Mouse (Mus musculus) brain, embryonic 14.5 days (tissue): ENCODE measurements around the gene Zfp354a. TPM values are rescaled to one million over a fixed set of nuclear protein-coding genes. Genes with fewer than 3 reads are reported as not detected.
A peak's percentile ranks its signal among the peaks of the same experiment; 100 is the strongest.

Source experiments
- DNase-seq: peaks from one replicate; pipeline ENCODE4 v3.0.0-alpha.2; 2011; ENCODE audit warnings: low read depth
- CTCF ChIP-seq: fragments of 200-500 bp; IDR thresholded peaks from 2 replicates; pipeline ENCODE4 v1.5.1; 2012; ENCODE audit warnings: inconsistent platforms, mild to moderate bottlenecking, moderate library complexity, borderline replicate concordance; ENCODE audit not compliant: insufficient read depth, insufficient read length; ENCODE audit errors: extremely low read depth
- POLR2A ChIP-seq: fragments of 200-500 bp; IDR thresholded peaks from 2 replicates; pipeline ENCODE4 v1.6.1; 2012; ENCODE audit warnings: mild to moderate bottlenecking, inconsistent platforms, borderline replicate concordance; ENCODE audit not compliant: poor library complexity, insufficient read depth, insufficient read length, severe bottlenecking; ENCODE audit errors: extremely low read depth
- polyA plus RNA-seq: library from polyadenylated mRNA; depleted of rRNA; stranded (reverse); fragments of >200 nt; gene quantifications from 2 replicates; pipeline ENCODE4 v1.2.3, GENCODE M21; 2012; rRNA removed

The Zfp354a gene
- polyA plus RNA-seq, 1 experiment = 11.6 TPM

DNA sequence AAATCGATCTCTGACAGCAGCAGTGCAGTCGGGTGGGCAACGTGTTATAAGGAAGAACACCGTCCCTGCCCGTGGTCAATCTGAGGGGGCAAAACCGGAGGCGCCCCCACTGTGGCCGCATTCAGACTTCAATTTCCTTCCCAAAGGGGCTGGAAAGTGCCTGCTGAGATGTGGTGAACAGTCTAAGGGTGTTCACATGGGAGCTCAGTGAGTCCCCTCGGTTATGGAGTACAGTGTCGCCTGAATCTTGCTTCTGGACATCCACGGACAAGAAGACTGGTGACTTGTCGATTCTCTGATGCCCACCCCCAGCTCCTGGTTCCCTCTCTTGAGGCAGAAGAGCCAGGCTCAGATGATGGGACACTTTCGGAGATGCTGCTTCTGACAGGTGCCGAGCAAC, 583 bp downstream of the Zfp354a start:
- TF ChIP-seq POLR2A (no peak), CTCF (no peak)
- no peak for DNase-seq

DNA sequence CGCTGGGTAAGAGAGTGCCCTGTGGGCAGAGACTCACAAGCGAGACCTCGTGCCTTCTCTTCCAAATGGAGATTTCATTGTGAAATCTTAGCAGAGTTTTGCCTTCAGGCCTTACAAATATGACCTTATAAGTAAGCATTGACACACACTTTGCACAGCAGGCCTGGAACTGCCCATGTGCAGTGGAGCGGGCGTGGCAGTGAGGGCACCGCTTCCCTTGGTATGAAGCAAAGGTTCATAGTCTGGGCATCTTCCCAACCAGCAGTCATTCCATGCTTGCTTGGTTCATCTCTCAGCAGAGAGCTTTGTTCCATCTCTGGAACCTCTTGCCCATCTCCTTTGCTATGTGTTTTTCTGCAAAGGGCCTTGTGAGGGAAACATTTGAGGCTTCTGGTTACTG, 1.9 kb downstream of the Zfp354a start:
- TF ChIP-seq POLR2A (no peak), CTCF (no peak)

DNA sequence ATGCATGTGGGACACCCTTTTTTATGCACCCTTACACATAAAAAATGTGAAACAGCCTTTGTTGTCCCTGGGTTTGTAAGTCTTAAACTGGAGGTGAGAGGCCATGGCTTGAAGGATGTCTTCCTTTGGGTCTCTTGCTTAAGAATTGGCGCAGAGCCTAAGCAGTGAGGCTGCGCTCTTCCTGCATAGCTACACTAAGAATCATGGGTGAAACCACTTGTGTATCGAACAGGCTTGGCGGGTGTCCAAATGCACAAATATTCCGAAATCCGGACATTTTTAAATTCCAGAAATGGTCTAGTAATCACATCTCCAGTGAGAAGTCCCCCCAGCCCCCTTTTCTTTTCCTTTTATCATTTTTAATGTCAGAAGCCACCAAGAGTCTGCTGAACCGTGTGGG, 4.2 kb downstream of the Zfp354a start:
- no peak for TF ChIP-seq CTCF
- TF ChIP-seq POLR2A = no peak
- no peak for DNase-seq

More for the DNA sequence above, 1.9 kb downstream of the Zfp354a start:
- DNase-seq = no peak

DNA sequence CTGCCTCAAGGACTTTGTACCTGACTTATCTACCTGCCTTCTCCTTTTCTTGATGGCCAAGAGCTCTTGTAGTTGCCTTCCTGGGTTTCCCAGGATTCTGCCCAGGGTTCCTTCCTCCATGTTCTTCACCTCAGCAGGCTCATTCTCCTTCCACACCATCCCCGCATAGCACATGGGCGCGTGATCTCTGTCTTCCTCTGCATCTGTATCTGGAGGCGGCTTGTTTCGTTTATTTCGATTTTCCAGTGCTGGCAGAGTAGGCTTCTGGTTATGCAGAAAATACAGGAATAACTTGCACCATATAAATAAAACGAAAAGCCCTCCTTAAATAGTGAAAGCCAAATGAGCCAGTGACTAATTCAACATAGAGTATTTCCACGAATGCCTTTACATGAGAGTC, 4.8 kb downstream of the Zfp354a start:
- TF ChIP-seq POLR2A (no peak), CTCF (no peak)
- DNase-seq = no peak

DNA sequence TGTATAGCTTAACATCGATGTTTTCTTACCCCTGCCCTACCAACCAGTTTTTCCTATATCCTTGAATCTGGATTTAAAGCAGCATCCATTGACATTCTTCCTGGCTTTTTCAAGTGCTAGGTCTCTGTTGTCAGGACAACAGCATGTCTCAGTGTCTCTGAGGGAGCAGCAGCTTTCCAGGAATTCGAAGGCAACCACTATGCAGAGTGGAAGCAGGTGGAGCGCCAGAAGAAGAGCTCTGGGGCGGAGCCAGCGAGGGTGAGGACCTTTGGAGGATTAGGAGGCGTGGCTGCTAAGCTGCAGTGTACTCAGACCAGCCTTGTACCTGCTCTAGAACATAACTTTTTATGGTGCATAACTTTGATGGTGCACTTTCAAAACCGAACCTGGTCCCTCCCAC, 25.5 kb downstream of the Zfp354a start:
- peak; percentile 23 for DNase-seq

DNA sequence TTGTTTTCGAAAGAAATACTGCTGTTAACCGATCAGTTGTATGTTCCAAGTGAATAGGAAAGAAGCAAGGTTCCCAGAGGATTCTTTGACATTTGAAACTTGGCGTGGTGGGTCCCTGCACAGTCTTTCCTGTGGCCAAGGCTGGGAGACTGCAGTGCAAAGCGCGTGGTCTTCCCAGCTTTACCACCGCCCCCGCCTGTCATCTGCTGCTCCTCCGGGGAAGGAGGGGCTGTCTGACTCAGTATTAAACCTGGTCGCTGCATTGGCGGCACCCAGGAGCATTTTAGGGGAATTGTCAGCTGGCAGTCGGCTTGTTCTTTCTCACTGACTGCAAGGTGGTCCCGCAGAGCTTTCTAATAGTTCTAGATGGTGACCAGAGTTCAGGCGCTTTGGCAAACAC, 26.2 kb downstream of the Zfp354a start:
- no peak for DNase-seq
- TF ChIP-seq POLR2A (no peak), CTCF (no peak)

More for the DNA sequence above, 25.5 kb downstream of the Zfp354a start:
- TF ChIP-seq POLR2A (no peak), CTCF (no peak)

DNA sequence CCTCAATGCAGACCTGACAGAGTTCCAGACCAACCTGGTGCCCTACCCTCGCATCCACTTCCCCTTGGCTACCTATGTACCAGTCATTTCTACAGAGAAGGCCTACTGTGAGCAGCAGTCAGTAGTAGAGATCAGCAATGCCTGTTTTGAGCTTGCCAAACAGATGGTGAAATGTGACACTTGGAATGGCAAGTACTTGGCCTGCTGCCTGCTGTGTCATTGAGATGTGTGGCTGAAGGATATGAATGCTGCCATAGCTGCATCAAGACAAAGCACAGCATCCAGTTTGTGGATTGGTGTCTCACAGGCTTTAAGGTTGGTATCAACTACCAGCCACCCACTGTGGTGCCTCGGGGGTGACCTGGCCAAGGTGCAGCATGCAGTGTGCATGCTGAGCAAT, 48.2 kb downstream of the Zfp354a start:
- TF ChIP-seq CTCF (no peak), POLR2A (no peak)
- DNase-seq = peak; percentile 47

DNA sequence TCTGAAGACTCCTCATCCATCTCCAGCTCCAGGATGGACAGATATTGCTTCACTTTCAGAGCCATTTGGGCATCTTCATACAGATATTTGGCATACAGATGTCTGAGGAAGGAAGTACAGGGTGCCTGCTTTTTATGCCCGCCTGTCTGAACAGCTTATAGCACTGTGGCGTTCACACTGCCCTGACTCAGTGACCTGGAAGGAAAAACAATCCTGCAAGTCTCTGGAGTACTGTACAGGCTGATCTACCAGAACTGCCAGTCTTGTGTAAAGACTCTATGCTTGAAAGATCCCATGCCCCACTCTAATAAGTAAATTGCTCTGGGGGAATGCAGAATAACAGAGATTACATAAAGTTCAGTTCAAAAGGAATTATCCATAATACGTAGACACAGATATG, 51.6 kb downstream of the Zfp354a start:
- no peak for DNase-seq
- no peak for TF ChIP-seq POLR2A

Other genes with a start within 250 kb of the Zfp354a start
- gene Zfp354c, start 231.5 kb upstream of the Zfp354a start, polyA plus RNA-seq = 26.2 and 41.6 TPM in 2 replicates
- gene Zfp879, start 217.7 kb upstream of the Zfp354a start, polyA plus RNA-seq = 1.1 and 1.4 TPM in 2 replicates
- 0.05 and 0.14 TPM in 2 replicates for gene Grm6, start 208.6 kb upstream of the Zfp354a start, polyA plus RNA-seq
- 11.0 and 11.1 TPM in 2 replicates for gene Zfp454, start 171.6 kb upstream of the Zfp354a start, polyA plus RNA-seq
- 20.7 and 25.5 TPM in 2 replicates for gene Zfp2, start 143.1 kb upstream of the Zfp354a start, polyA plus RNA-seq
- gene Zfp354b, start 127.6 kb upstream of the Zfp354a start, polyA plus RNA-seq = 2.6 and 2.7 TPM in 2 replicates
- gene 4933414I15Rik, start 115.5 kb upstream of the Zfp354a start, polyA plus RNA-seq = not detected in 2 replicates
- gene Prop1, start 105.5 kb upstream of the Zfp354a start, polyA plus RNA-seq = not detected in 2 replicates
- not detected in 2 replicates for gene Olfr1378, start 92.7 kb upstream of the Zfp354a start, polyA plus RNA-seq
- gene Olfr1377, start 77.3 kb upstream of the Zfp354a start, polyA plus RNA-seq = not detected in 2 replicates
- gene Olfr51, start 55.7 kb upstream of the Zfp354a start, polyA plus RNA-seq = not detected in 2 replicates
- gene Olfr54, start 45.0 kb upstream of the Zfp354a start, polyA plus RNA-seq = not detected in 2 replicates
- not detected in 2 replicates for gene Olfr1375, start 11.1 kb upstream of the Zfp354a start, polyA plus RNA-seq
- gene Gm12569, start 161.2 kb downstream of the Zfp354a start, polyA plus RNA-seq = not detected in 2 replicates
- gene Clk4, start 202.5 kb downstream of the Zfp354a start, polyA plus RNA-seq = 155 and 168 TPM in 2 replicates
- gene BC049762, start 203.8 kb downstream of the Zfp354a start, polyA plus RNA-seq = 0.19 TPM in 2 replicates
- 4.9 and 9.2 TPM in 2 replicates for gene Col23a1, start 230.7 kb downstream of the Zfp354a start, polyA plus RNA-seq